Mouse (Mus musculus) mesoderm, embryonic 11.5 days (tissue): ENCODE measurements at regions not wholly inside any gene's neighbourhood (a gene's known extent, or its start where the extent isn't known, plus 50 kb on each side); places are given as distances from the start of the nearest gene placed in this dataset.

Experiments used
- DNase-seq: peaks from one replicate; pipeline ENCODE4 v3.0.0-alpha.2; 2012; ENCODE audit warnings: low read depth, low spot score

- DNase-seq: no peak
Observed at GRCm38 (mm10) chr19:60148313-60148965, 78.1 kb downstream of the Fam204a start.

GRCm38 (mm10) chr19:60146451-60147190 lies 79.9 kb downstream of the Fam204a start:
- no peak for DNase-seq

- DNase-seq: no peak
Observed at GRCm38 (mm10) chr19:60145242-60145641, 81.3 kb downstream of the Fam204a start.

- peak; percentile 92 for DNase-seq
Observed at GRCm38 (mm10) chr19:60144336-60144989, 82.0 kb downstream of the Fam204a start.

DNA sequence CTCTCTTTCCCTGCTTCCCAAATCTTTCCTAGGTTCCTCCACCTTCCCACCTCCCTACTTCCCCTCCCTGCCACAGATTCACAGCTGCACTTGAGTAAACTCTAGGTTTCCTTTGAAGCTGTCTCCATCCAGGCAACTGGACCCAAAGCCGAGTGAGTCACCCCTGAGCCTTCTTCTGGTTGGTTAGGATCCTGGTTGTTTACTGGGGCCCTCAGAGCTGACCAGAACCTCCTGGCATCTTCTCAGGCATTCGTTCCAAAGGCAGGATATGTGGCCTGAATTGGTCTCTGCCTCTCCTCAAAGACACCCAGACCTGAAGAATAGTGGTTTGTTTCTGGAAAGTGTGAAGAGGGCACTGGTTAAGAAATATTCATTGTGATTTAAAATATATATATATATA lies 87.6 kb downstream of the Fam204a start:
- no peak for DNase-seq

DNA sequence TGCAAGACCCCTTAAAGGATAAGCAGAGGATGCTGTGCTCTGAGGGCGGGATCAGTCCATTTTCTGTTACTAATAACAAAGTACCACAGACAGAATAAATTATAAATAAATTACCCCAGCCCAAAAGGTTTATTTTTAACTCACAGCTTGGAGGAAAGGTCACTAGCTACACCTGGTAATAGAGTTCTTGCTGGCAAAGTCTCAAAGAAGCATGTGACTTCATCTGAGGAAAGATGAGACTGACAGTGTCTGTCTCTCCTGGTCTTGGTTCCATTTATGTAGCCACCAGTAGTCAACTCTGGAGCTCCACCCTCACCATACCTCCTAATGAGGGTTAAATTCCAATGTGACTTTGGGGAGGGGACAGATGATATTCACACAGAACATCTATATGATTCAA lies 90.0 kb downstream of the Fam204a start:
- DNase-seq: no peak

DNA sequence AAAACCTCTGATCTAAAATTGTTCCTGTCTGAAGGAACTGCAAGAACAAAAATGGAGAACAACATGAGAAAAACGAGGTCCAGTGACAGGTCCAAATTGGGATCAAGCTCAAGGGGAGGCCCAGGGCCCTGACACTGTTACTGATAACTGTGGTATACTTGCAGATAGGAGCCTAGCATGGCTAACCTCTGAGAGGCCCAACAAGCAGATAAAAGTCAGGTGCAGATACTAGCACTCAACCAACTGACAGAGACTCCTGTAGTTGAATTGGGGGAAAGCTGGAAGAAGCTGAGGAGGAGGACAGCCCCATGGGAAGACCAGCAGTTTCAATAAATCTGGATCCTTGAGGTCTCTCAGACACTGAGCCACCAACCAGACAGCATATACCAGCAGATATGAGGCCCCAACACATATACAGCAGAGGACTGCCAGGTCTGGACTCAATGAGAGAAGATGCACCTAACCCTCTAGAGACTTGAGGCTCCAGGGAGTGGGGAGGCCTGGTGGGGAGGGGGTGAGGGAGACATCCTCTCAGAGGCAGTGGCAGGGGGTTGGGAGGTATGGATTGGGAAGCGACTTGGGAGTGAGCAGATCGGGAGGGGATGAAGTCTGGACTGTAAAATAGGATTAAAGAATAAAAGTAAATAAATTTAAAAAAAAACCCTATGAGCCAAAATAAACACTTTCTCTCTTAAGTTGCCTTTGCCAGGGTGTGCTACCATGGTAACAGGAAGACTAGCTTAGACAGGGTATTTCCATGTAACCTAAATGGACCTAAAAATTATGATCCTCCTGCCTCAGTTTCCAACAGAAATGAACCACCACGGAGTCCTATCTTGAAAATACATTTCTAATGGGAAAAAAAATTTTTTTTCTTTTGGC lies 91.8 kb downstream of the Fam204a start:
- no peak for DNase-seq

DNA sequence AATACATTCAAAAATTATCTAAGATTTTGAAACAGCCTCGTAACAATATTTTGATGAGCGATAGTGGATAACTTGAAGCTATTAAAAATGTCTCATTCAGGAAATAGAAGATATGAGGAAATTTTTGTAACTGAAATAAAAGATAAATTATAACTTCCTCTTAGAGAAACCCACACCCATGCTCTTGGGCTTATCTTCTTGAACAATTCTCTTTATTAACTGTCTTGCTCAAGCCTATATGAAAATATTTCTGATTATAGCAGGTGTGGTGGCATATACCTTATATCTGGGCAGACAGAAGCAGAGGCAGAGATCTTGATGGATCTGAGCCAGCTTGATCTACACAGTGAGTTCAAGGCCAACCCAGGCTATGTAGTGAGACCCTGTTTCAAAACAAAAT lies 96.9 kb downstream of the Fam204a start:
- DNase-seq: no peak

DNA sequence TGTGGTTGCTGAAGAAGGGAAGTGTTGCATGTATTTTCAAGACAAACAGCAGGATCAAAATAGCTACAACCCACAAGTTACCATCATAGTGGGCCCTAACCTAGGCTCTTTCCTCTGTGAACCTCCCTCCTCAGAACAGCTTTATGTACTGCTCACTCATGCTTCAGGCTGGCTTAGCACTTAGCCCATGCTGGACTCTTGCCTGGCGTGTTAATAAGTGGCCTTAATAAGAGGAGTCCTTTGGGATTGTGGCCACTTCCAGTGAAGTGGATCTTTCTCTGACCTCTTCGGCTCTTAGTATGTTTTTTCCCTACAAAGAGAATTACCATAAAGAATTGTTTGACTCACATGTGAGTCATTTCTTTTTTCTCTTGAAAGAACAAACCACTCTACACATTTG lies 101.9 kb downstream of the Fam204a start:
- no peak for DNase-seq

- DNase-seq: no peak
Observed at GRCm38 (mm10) chr19:60120917-60121316, 105.6 kb downstream of the Fam204a start.

DNA sequence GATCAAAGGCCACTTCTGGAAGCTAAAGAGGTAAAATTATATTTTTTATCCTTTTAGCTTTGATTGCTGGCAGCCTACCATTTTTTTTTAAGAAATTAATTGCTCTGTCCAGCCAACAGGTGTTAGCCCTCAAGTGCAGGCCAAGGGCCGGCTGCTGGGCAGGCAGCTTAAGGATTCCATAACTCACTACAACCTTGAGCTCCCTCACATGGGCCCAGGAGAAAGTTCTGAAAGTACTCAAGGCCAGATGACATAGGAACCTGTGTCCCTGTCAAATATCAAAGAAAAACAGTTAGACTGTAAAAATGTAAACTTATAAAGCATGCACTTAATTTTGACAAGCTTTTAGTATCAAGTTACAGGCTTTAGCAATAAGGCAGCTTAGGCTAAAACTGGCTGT lies 107.5 kb downstream of the Fam204a start:
- peak; percentile 55 for DNase-seq

- DNase-seq: peak; percentile 47
Observed at GRCm38 (mm10) chr19:60113666-60114388, 112.7 kb downstream of the Fam204a start.

DNA sequence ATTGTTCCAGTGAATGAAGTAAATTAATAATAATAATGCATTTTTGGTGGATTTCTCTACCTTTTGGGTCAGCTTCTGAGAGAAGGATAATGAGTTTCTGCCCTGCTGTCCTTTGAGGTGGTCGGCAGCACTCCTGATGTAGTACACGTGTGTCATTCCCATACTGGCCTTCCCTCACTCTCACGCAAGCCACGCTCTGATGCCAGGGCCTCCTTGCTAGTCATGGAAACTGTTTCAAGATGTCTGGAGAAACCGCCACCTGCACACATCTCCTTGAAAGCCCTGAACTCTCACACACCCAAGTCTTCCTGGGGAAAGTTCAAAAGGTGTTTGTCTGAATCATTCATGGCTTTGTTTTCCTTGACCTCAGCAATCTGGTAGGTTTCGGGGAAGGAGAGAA lies 116.2 kb downstream of the Fam204a start:
- no peak for DNase-seq

GRCm38 (mm10) chr19:60109488-60109887 lies 117.0 kb downstream of the Fam204a start:
- DNase-seq: no peak

DNA sequence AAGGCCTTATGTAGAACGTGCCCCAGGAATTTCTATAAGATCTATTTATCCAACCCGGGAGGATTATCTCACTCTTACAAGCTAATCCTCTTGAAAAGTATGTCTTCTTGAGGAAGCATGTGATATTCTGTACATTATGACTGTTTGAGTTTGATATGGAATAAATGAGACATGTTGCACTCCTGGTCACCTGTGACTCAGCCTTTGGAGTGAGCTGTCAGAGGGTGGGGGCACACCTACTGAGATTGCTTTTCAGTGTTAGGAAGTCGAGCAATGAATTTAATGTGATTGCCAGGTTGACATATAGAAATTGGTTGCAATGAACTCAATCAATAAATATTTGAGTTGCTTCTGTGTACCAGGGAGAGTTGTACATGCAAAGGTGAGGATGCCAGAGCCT lies 128.6 kb downstream of the Fam204a start:
- DNase-seq: no peak

- DNase-seq: no peak
Observed at GRCm38 (mm10) chr19:60074986-60075385, 131.5 kb upstream of the Rab11fip2 start.

DNA sequence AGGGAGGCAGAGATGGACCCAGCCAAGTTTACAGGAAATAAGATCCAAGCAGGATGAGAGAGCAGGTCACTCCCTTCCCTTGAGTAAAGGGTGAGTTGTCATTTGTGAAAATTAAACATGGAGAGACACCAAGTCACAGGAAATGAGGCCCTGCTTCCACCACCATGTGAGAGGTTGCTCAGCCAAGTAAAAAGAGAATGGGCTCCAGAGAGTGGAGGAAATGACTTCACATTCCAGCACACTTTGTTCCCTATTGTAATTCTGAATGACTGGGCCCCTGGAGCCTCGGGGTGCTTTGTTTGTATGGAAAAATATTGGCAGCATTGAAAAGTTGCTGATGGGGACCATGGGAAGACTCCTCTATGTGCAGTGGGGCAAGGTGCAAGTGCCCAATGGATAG lies 129.9 kb upstream of the Rab11fip2 start:
- DNase-seq: no peak

- no peak for DNase-seq
Observed at GRCm38 (mm10) chr19:60066183-60066582, 122.7 kb upstream of the Rab11fip2 start.

- DNase-seq: peak; percentile 44
Observed at GRCm38 (mm10) chr19:60055121-60055874, 111.8 kb upstream of the Rab11fip2 start.

- DNase-seq: peak; percentile 57
Observed at GRCm38 (mm10) chr19:60051151-60051550, 107.7 kb upstream of the Rab11fip2 start.
